Mouse (Mus musculus) bone marrow, adult 2 months (tissue): ENCODE data around the gene Prc1.

Experiments used
- CTCF ChIP-seq: fragments of 200-500 bp; IDR thresholded peaks from 2 replicates; pipeline ENCODE4 v1.5.1; 2011; ENCODE audit warnings: low read length, control low read depth; ENCODE audit not compliant: control insufficient read depth, insufficient read depth
- POLR2A ChIP-seq: fragments of 200-500 bp; IDR thresholded peaks from 2 replicates; pipeline ENCODE4 v1.6.1; 2011; ENCODE audit warnings: low read depth, mild to moderate bottlenecking, control low read depth, low read length, borderline replicate concordance; ENCODE audit not compliant: control insufficient read depth

- no peak for TF ChIP-seq POLR2A
- TF ChIP-seq CTCF = no peak
Measured at GRCm38 (mm10) chr7:80358039-80358438, 63.8 kb downstream of the Prc1 start.
